Mouse (Mus musculus) left cerebral cortex, adult 8-10 months (tissue): ENCODE measurements at regions not wholly inside any gene's neighbourhood (a gene's known extent, or its start where the extent isn't known, plus 50 kb on each side); places are given as distances from the start of the nearest gene placed in this dataset.
"Not testable (repeated sequence)": the region's sequence is repeated elsewhere in the genome, so short reads cannot be mapped to it uniquely, and the experiment has no call there.

Experiments used
- DNase-seq, 2 experiments: peaks; one replicate each; pipeline ENCODE4 v3.0.0; 2022; ENCODE audit warnings: low spot score in 2 of 2

DNA sequence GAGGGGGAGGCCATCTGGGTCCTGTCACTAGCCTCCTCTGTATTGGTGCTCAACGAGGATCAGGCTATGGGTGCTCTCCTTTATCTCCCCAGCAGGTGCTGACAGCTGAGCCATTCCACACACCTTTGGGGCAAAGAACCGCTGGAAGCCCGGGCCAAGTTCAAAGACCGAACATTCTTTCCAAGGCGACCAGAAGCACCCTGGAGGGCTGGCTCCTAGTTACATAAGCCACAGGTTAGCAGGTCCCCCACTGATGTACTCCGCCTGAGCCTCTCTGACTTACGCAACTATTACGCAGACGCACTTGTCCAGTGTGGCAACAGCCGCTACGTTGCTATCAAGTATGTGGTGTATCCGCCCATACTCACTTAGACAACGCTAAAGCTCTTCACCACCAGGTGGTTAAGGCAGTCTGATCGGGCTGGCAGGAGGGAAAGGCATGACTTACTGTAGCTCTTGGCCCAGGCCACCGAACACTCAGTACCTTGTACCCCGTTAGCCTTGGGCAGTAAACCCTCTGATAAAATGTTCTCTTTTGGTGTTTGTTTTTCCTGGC lies 69.2 kb downstream of the Gm33543 start:
- no peak for DNase-seq

DNA sequence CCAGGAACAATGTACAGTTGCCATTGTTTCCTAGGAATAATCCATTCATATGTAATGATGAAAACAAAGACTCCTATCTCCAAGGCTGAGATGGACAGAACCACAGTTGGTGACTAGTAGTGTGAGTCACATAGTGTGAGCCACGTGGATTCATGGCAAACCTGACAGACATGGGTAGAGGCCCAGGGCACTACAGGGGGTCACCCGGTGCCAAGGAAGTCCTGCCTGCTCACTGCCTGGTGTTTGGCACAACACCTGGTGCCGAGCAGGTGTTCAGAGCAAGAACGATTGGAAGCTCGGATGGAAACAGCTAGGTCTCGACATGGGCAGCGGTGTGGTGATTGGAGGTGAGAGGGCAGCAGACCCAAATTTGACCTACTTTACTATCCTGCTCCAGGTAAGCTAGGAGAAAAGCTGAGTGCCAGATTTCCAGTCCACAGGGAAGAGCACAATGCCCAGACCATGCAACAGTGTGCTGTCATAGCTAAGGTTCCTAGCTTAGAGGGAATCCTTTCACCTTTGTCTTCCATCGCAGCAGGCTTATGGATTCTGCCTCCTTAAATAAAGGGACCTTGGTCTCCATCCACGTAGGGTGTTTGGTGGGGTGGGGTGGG lies 69.8 kb downstream of the Gm33543 start:
- no peak for DNase-seq

DNA sequence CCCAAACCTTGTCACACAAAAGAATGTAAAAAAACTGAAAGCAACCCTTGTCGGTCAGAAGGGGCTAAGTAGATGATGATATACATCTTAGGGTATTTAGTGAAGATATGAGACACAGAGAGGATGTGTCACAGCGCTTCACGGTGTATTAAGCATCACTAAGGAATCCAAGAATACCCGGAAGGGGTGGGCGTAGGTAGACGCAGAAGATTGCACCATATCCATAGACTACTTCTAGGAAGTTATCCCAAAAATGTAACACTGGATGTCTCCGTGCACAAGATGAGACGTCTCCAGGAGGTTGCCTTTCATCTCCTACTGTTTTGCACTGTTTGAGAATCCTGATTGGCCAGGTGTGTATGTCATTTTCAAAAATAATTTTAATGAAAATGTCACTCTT lies 73.8 kb downstream of the Gm33543 start:
- no peak for DNase-seq

DNA sequence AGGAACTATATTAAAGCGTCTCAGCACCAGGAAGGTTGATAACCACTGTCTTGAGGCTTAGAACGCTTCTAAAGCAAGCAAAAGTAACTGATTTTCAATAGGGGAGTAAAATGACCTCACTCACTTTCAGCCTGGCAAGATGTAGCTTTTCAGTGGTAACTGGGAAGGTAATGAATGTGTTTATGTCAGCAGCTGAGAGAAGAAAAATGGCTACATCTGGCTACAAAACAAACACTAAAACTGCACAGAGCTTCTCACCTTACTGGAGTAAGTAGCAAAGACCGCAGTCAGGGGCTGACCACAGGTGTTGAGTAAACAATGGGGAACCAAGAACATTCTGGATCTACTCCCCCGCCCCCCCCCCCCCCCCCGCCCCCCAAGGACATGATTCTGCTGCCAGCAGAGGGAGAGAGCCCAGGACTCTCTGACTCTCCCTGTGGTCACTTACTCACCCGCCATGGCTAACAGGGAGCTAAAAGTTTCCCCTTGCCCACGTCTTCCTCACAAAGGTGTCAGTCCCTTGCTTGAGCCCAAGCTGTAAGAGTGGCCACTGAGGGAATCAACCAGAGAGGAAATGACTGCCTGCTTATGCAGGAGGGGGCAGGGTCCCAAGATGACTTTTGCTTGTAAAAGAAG lies 75.1 kb downstream of the Gm33543 start:
- DNase-seq, result no peak

DNA sequence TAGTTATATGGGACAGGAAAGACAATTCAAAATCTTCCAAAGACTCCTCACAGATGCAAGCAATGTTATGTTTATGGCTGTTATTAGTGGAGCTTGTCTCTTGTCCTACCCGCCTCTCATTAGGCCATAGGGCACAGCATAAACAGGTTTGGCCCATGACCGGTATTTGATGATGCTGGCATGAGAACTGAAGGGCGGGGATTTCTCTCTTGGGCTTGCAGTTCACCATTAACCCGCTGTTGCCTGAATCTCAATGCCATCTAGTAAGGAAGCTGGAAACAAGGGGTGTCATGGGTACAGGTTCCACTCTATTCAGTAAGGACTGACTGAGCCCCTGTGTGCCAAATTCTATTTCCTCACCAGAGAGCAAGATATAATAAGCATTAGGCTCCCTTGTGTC lies 78.6 kb downstream of the Gm33543 start:
- DNase-seq, result no peak

DNA sequence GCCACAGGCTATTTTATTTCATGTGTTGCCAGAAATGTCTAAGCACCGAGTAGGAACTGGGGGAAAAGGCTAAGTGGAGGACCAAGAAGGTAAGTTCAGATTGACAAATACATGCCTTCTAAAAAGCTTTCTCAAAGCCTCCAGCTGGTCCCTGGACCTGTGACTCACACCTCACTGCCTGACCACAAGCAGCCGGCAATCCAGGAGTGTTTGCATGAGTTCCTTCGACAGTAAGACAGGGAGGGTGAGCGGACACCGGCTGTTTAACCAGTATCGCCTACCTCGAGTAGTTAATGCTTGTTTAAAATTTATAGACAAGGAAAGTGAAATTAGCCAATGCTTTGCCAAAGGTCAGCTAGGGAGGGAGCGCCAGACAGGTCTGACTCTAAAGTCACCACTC lies 80.1 kb downstream of the Gm33543 start:
- no peak for DNase-seq

DNA sequence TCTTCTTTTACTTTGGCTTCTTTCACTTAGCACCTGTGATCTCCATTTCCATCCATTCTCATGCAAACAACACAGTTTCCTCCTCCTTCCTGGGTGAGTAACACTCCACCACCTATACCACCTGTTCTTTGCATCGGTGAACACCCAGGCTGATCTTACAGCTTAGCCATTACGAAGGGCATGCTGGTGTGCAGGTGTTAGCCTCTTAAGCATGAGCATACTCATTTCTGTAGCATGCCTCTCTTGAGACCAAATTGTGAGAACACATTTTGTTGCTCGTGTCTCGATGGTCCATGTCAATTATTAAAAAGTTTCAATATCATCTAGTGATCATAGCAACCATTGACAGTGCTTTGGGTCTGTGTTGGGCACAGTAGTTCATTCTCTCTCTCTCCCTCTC lies 80.8 kb downstream of the Gm33543 start:
- no peak for DNase-seq

DNA sequence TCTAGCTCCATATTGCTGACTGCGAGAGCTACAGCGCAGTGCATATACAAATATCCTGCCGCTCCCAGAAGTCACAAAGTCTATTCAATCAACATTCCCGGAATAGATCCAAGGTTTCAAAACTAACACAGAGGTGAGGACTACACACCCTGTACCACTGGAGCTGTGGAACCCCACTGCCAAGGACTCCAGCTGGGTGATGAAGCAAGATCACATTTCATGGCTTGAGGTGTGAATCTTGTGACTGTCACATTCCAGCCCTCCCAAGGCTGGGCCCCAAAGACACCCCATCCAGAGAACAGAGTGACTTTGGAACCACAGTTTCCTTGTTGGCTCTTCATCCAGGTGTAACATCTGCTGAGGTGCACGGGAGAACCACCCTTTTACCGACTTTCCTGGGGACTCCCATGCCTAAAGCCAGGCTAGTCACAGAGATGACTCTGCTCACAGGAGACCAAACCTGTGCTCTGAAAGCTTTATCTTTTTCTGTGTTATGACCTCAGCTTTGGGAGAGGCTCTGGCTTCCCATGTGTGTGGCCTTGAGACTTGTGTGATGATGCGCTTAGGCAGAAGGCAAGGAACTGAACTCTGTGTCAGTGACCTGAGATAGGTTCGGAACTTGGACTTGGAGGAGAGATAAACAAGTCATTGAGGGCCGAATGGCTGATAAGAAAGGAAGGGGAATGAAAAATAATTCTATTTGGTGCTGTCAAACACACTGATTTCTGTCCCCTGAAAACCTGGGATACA lies 82.4 kb downstream of the Gm33543 start:
- no peak for DNase-seq

DNA sequence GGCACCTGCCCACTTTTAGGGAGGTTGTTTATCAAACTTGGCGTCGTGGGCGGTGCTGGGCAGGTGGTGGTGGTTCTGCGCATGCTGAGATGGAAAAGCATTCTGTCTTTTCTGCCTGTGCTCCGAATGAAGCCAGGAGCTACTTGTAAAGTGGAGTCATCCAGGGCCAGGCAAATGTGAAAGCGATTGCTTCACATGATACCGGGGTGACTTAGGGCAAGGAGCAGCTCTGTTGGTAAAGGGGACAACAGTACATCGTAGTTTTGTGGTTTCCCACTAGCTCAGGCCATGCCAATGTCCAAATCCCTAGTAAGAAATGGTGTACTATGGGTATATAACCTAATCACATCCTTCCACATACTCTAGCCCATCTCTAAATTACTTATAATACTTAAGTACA lies 84.5 kb downstream of the Gm33543 start:
- no peak for DNase-seq

DNA sequence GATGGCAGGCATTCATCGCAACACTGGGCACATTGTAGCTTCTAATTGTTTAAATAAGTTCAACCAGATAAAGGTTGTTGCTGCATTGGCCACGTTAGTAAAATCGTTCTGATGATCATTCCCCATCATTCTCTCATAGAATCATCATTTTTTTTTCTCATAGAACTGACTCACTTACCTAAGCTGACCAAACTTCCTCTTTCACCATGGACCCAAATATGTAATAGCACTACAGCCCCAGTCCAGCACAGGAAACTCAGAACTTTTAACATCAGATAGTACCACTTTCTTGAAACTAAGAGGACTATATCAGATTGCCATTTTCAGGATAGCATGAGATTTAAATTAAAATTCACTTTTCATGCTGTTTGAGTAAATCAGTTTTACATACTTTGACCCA lies 82.2 kb upstream of the Anapc15-ps start:
- DNase-seq, result no peak

DNA sequence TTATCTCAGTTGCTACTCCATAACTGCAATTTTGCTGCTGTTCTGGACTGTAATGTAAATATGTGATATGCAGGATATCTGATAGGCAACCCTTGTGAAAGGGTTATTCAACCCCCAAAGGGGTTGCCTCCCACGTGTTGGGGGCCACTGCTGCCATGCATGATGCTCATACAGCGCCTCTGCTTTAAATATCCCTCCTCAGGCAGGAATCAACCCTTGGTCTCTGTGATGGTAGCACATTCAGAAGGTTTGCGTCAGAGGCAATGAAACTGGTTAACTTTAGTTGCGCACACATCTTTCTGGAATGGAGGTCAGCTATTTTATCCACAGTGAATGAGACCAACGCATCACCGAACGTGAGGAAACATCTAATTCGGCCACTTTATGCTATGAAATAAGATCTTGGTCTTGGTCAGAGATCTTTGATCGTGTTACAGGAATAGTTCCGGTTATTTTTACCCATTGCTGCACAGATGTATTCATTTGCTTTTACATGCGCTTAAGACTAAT lies 80.2 kb upstream of the Anapc15-ps start:
- DNase-seq, result no peak

DNA sequence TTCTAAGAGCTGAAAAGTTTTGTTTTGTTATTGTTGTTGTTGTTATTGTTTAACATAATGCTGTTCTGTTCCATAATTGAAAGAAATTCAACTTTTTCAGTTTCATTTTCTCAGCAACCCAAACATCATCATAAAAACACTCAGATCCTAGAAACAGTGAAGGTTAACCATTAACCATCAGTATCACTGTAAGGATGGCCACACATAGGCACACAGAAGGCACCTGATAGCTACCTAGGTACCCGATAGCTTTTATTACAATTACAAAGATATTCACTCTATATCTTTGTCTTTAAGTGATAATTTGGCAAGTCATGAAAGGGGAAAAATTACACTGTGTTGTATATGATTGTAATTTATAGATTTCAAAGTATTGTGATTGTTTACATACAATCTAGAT lies 75.1 kb upstream of the Anapc15-ps start:
- no peak for DNase-seq

DNA sequence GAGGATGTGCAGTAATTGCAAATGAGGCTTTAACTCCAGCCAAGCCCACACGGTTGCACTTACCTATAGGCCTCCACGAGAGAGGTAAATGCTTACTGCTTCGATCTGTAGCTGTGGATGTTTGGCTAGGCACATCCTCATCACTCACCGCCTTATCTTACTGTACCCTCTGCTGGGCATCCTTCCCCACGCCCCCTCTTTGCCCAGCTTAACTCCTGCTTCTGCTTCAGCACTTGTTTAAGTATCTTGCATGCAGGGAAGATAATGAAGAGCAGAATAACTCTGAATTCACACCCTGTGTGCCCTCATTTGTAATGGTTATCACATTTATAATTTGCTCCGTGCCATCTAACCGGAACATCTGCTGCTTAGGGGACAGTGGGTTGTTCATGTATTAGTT lies 74.7 kb upstream of the Anapc15-ps start:
- no peak for DNase-seq

DNA sequence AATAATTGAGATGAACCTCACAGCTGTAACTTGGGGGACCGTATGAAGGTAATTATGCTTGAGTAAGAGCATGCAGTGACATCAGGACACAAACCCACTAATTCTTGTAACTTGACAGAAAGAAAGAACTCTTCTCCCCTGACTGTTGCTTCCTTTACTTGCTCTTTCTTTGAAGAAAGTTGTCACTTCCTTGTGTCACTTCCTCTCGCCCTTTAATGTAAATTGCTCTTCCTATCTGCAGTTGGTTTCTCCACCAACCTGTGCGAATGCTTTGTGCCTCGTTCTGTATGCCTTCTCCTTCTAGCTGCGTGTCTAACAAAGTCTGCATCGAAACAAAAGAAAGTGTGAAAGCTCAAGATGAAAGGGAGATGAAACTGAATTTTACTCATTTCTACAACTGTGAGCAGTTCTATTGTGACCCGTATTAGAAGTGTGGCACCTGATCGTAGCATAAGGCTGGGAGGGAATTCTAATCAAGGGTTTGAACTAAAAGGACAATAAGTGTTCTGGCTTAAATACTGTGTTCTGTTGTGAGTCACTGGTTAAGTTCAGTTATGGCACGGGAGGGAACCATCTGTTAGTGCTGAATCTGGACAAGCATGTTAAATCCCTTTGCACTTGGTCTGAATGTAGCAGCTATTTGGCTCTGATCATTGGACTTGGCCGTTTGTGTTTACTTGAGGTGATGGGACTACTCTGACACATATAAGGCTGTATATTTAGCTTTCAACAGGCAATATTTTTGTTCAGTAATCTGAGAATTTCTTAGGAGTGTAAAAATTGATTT lies 72.8 kb upstream of the Anapc15-ps start:
- DNase-seq, result no peak

DNA sequence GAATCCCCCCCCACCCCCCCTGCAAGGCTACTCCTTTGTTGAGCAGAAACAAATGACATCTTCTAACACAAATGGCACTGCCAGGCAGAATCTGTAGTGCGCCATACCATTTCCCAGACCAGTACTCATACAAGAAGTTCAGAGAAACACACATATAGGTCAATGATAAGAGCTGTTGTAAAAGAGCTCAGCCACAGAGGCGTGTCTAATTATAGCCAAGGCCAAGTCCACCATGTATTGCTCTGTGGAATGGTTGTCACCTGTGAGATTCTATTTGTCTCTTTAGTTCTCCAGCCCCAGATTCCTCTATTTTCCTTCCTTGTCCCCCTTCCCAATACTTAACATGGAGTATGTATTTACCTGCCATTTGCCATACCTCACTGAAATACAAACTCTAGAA lies 72.0 kb upstream of the Anapc15-ps start:
- DNase-seq, result no peak

DNA sequence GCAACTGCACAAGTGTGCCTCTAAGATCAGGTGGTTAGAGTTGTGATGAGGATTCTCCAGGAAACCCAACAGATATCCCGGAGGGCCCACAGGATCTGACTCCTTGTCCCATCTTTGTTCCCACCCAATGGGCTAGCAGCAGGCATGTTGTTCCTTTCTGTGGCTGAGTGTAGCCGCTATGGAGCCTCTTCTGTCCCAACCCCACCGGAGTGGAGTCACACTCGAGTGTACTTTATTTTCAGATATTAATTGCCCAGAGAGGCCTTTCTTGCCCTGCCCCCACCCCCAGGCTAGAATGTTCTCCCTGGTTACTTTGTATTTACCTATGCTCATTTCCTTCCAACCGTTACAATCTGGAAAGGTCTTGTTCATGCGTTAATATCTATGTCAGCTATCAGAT lies 70.4 kb upstream of the Anapc15-ps start:
- DNase-seq, result no peak

DNA sequence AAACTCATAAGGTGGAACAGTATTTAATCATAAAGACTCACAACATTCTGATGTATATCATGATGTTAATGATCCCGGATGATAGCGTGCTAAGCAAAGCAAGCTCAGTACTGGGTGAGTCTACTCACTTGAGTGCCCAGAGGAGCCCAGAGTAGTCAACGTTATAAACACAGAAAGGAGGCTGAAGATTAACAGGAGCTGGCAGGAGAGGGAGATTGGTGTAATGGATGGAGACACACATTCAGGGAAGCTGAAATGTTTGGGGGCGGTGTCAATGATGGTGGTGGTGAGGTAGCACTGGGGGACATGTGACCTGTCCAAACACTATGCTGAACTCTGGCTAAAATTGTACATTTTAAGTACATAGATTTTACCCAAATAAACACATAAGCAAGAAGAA lies 66.2 kb upstream of the Anapc15-ps start:
- DNase-seq, result no peak

DNA sequence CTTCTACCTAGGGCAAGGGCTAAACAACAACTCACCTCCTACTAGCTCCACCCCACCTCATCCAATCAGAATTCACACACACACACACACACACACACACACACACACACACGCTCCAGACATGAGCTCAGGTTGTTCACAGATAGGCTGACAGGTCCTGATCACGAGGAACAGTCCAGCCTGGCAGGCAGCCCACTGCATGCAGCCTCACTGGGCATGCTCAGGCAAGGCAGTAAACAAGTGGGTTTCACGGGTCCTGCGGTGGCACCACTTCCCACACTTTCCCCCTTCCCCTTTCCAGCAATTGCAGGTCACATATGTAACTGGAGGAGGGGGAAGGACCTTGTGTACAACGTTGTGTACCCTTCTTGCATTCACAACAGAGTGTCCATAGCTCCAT lies 63.5 kb upstream of the Anapc15-ps start:
- not testable (repeated sequence) for DNase-seq

DNA sequence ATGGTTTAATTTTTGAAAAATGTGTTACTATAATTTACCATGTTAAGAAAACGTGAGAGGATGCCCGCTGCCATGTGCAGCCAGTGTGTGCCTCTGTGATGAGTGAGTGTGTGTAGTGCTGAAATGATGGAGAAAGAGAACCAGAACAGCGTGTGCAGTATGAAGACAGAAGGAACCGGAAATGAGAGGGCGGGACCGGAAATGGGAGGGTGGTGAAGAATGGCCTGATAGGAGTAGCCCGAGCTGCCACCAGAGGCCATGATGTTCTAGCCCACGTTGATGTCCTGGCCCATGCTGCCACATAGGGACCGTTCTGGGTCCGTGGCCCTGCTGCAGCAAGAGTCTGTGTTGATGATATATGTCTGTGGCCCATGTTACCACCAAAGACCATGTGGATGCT lies 57.8 kb upstream of the Anapc15-ps start:
- no peak for DNase-seq

DNA sequence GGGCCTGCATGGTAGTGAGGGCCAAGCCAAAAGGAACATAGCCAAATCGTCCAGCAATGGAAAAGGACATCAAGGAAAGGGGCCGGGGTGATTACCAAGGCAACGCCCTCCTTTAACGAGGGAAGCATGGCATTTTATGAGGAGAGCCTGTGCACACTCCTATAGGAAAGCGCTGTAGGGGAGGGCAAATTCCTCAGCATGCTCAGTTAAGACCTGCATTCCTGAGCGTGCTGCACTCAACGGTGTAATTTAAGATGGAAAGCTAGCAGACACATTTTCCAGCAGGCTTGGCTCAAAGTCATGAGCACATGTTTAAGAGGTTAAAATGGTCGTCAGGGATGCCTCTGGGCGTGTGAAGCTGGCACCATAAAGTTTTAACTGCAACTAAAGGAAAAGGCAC lies 56.6 kb upstream of the Anapc15-ps start:
- DNase-seq, result no peak

DNA sequence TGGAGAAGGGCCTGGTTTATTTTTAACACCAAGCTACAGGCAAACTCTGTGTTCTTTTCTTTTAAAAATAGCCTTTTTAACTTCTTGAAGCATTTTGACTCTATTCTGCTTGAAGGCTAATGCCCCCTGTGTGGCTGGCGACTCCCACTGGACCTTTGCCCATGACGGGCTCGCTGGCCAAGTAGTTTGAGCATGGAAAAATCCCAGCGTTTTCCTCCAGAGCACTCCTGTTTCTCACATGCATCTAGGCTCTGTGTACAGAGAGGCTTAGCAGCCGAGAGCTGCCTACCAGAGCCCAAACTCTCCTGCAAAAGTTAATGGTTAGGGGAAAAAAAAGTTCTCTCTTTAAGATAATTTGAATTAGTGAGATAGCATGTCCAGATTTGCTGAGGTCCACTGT lies 52.7 kb upstream of the Anapc15-ps start:
- peak; percentile 30 to 32 for DNase-seq

DNA sequence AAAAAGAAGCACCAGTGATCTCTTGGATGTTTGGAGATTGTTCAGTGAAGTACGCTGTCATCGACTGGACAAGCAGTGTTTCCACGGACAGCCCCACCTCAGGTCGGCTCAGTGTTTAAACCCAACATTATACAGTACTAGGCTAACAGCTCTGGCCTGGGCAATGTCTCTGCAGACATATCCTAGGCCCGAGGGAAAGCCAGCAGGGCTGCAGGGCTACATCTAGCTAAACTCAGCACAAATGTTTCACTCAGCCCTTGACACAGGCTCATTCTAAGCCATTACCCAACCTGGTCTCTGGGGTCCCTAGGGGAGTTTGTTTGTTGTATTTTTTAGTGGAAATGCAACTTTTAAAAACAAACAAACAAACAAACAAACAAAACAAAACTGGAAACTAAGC lies 52.1 kb upstream of the Anapc15-ps start:
- DNase-seq, result no peak
